Mouse (Mus musculus) regulatory T cell (primary cell): ENCODE measurements around the gene Dagla.

ENCODE experiments used
- in situ Hi-C: fragments of 300-600 bp; cut with MboI, MseI; formaldehyde crosslinking; loops from one replicate; pipeline ENCODE4 v1.15.1; 2025; ENCODE audit warnings: high pct_unique_total_duplicates

Gene Dagla

DNA sequence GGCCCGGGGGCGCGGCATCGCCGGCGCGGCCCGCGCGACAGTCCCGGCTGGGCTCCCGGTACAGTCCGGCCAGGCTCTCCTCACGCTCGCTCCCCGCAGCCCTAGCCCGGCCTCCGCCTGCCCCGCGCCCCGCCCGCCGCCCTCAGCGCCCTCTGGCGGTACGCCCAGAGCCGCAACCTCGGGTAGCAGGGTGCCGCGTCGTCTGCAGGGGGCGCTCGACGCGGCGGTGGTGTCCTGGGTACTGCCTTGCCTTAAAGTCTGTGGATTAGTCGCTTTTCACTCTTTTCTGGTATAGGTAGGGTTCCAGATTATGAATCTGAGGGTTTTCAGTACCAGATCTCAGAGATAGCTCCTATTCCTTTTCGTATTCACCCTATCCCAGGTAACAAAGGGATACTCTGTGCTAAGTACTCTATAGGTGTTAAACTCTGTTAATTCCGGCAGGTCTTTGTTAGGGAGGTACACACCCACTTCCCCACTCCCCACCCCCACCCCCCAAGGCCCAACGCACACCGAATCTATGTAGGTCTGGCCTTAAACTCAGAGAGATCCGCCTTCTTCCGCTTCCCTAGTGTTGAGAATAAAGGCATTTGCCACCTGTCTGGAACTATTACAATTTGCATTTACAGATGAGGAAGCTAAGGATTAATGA is 63.9 kb downstream of the Dagla start, which contains the start of gene Myrf:
TSS of gene Myrf (minus strand) at position 95 of the 652 bp plus-strand sequence.
- in situ Hi-C loops = no loop called here

DNA sequence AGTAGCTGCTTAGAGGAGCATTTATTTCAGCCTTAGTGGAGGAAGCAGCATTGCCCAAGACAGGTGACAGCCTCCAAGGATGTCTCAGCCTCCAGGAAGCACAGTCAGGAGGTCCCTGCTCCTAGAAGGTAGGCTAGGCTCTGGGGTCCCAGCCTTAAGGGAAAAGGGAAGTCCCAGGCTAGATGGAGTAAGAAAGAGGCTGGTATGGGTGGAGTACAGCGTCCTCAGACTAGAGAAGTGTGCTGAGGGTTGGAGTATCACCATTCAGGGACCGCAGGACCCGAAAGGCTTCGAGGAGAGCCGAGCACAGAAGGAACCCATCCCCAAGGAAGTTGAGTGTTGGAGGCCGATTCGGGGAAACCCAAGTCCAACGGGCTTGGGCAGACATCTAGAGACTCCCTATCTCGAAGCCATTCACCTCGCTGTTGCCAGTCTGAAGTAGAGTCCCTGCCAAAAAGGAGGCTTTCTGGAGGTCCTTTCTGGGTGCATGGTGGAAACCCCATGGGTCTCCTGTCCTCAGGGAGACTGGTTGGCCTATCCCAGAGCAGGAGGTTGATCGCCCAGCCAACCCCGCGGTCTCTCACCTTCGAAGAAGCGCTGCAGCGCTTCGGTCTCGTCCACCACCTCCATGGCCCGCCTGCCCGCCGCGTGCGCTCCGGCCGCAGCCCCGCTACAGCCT is 64.6 kb downstream of the Dagla start:
- in situ Hi-C loops = no loop called here

DNA sequence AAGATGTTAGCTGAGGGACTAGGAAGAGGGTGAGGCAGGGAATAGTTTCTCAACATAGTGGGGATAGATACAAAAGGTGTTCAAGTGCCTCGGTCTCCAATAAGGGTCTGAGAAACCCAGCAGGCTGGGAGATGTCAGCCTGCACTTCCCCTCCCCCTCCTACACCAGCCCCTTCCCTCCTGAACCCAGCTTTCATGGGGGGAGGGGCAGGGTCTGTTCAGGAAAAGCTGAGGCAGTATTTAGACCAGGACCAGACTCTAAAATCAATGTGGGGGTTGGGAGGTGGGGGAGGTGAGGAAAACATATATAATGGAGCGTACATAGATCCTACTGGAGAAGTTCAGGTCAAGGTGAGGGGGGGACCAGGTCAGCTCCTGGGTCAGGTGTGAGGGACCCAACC is 65.3 kb downstream of the Dagla start:
- in situ Hi-C loops = no loop called here

DNA sequence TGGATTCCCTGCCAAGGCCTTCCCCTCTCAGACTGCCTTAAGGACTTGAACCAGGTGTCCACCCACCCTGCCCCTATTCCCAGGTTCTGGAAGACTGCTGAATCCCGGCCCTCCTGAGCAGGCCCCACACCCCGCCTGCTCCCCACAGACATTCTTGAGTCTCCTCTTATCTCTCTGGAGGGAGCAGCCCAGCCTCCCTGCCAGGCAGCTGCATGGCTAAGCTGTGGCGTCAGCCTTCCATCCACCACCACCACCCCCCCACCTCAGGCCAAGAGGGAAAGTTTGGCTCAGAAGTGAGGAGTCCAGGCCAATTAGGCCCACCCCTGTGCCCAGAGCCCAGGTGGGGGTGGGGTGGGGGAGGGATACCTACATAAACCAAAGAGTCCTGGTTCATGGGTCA is 66.2 kb downstream of the Dagla start:
- in situ Hi-C loops = no loop called here

DNA sequence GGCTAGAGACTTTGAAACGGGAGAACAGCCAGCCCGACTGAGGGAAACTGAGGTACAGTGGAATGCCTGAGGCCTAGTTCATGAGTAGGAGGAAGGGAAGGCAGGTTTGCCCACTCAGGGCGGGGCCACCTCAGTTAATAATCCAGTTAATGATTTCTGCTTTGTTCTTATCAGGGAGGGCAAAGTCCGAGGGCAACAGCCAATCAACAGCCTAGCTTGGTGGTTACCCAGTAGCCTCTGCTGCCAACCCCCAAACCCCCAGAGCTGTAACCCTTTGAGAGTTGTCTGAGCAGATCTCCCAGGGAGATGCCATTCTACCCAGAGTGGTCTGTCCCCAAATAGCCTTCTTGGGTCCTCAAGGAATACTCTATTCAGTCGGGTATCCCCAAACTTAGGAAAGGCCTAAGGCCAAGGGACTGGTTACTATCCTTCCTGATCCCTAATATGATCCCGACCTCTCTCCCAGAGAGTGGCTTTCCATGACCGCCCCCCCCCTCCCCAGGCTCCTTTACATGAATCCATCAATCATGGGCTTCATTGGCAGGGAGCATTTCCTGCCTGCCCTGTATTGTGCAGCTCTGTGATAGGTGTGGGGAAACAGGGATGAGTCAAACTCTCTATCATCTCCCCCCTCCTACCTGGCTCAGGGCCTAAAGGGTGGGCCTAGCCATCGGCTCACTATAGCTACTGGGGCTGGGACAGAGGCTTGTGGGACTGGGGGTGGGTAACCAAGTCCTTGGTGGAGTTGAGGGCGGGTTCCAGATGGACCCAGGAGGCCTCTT is 68.7 kb downstream of the Dagla start:
- in situ Hi-C loops = no loop called here

DNA sequence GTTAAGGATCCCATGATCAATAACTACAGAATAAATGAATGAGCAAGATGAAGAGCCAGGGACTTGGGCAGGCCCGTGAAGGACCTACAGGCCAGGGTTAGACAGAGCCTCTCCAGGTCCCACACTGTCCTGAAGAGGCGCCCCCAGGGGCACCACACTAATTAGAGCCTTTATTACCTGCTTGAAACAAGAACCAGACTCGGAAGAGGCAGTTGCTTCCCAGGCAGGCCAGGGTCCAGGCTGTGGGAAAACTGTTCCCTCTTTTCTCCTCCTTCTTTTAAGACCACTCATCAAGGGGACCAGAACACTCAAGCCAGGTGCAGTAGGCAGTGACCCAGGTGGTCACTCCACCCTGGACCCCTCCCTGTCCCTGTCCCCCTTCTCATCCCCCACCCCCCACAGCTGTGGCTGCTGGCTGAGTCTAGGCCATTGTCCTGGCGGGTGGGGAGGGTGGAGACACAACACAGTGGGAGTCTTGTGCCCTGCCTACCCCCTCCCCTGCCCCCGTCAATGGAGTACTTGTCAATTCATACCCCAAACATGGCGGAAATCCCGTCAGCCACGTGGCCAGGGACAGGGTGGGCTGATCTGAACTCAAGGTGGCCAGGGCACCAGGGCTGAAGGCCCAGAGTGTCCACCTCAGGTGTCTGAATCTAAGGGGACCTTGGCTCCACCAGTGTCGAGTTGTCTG is 72.2 kb downstream of the Dagla start:
- in situ Hi-C loops = no loop called here

DNA sequence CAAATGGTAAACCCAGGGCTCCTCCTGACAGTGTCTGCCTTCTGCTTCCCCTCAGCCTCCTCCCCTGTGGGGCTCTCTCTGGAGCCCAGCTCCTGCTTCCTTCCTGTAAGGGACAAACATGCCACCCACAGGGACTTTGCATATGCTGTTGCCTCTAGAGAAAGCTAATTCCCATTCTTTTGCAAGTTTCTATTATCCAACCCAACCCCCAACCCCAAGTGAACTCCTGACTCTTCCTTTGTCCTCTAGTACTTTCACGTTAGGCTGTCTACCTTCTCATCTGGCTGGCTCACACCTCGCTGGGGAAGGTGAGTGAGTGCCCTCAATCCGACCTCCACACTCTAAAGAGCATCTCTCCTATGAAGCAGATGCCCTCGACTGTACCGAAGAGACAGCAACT is 72.8 kb downstream of the Dagla start:
- in situ Hi-C loops = no loop called here

DNA sequence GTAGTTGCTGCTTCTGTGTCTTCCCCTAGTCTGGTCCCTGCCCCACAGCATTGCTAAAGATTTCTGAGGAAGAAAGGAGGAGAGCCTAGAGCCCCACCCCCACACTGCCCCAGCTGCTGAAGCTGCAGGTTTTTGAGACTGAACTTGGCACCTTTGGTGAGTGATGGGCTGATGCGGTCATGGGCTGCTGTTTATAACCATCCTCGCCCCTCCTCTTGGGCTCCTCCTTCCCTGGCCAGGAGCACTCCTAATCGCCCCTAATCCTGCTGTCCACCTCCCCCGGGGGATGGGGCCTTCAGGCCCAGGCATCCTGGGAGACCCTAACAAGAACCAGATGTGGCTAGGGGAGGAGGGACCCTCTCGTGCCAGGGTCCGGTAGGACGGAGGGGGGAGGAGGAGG is 73.7 kb downstream of the Dagla start:
- in situ Hi-C loops = no loop called here

DNA sequence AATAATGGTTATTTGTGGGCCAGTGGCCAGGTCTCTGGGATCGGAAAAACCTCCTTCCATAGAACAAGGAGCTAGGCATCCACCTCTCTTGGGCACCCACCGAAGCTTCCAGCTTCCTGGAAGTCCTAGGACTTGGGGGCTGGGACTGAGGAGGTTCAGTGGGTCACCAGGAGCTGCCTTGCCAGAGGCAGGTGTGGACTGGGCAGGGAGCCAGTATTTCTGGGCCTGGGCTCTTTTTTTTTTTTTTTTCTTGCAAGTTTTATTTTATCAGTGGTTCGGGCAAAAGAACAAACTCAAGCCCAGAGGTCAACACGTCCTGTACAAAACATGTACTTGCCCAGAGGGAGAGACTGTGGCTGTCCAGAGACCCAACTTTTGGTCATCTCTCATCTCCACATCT is 78.9 kb downstream of the Dagla start:
- in situ Hi-C loops = no loop called here

DNA sequence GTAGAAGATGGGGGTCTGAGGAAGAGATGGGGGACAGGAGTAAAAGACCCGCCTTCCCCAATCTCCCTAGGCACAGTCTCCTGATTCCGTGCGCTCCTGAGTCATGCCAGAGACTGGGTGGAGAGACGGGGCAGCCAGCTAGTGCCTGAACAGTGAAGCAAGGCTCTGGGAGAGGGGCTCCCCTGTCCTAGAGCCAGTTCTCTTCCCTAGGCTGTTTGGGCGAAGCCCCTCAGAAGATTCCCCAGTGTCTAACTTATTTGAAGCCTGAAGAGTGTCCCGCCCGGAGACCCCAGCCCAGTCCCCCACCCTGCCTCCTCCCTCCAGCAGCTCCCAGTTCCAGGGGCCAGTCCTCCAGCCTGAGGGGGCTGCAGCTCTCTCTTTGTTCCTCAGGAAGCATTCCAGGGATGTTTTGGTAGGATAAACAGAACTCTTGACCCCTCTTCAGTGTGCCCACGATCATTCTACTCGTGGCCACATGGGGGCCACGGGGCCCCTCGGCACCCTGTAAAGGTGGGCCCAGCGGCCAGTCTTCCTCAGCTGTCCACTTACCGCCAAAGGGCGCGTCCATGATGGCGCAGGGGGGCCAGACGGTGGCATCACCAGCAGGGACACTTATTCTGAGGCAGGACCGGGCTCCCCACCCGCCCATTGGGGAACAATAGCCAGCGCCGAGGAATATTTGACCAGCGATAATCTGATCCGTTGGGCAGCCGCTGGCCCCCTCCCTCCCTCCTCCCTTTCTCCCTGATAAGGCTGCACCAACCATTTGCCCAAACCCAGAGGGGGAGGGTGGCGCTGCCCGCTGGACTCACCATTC is 79.8 kb downstream of the Dagla start:
- in situ Hi-C loops = no loop called here

DNA sequence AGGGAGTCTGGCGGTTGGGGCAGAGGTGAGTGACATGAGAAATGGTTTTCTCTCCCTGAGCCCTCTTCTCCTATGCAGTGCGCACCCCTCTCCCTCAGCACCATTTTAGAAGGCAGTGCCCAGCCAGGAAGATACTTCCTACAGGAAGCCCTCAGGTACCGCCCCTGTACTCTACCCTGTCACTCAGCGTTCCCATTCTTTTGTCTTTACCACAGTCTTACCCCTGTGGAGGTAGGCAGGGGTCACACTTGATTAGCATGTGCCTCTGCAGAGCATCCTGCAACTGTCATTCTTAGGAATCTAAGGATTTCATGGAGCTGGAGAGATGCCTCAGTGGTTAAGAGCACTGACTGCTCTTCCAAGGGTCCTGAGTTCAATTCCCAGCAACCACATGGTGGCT is 81.1 kb downstream of the Dagla start:
- in situ Hi-C loops = no loop called here

DNA sequence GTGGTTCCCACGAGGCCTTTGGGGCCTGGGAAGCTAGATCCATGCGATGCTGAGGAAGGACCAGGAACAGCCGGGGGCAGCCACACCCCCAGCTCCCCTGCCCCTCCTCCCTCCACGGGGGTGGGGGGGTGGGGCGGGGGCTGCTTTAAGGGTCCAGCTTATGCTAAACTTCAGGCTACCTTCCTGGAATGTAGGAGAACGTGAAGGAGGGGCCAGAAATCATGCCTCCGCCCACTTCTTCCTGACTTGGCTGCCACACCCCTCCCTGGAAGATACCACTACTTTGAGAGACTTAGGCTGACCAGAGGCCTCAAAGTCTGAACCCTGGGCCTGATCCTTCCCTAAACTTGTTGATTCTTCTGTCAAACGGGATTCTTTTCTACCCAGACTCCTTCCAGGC is 82.0 kb downstream of the Dagla start:
- in situ Hi-C loops = no loop called here

DNA sequence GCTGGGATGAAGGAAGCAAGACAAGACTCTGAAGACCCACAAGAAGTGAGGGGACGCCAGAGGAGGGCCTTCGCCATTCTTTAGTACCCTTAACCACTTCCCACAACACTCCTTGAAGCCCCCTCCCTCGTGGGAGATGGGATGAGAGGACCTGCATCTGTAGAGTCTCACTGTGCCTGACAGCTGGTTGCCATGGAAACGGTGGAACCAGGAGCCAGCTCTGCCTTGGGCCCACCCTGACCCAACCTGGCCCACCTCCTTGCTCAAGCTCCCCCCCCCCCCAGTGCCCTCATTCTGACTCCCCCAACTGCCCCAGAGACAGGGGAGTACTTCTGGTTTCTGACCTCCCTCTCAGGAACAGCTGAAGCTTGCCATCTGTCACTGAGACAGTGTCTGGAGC is 83.1 kb downstream of the Dagla start:
- in situ Hi-C loops = no loop called here

DNA sequence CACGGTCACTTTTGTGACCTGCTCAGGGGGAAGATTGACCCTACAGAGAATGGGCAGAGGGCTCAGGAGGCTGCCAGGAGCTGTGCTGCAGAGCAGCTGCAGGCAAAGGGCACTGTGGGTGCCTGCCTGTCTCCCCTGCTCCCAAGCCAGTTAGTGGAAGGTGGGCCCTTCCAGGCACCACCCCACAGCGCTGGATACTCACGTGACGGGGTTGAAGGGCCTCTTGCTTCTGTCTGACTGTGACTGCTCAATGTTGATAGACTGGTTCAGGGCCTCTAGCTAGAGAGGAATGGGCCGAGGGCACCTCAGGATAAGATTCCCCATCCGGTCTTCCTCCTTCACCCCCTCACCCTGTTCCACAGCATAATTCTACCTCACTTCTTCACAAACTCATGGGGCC is 85.1 kb downstream of the Dagla start:
- in situ Hi-C loops = no loop called here

DNA sequence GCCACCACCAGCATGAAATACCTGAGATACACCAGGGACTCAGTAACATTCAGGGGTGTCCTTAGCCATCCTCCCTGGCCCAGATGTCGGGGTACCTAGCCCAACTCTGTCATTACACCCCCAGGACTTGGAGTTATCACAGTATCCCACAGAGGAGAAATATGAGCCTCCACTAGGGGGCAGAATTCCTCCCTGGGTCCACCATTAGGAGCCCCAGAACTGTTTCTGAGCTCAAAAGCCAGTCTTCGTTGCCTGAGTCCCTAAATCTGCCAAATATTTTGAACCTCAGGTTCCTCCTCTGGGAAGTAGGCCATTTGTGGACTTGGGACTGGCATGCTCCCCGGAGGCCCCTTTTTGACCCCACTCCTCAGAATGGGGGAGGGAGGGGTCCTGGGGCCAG is 85.6 kb downstream of the Dagla start:
- in situ Hi-C loops = no loop called here

DNA sequence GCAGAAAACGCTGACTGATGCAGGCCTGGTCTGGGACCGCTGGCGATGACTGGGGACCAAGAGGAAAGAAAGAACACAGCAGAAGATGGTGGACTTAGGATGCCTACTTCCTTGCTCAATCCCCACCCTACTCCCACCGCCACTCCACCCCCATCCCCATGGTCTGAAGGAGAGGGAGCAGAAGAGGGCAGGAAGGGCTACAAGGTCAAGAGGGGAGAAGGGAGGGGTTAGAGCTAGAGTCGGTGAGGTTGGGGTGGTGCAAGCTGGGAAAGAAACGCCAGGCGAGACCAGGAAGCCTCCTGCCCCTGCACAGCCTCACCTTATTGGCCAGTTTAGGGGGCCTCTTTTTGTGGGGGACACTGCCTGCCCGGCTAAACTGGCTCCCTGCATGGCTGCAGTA is 88.6 kb downstream of the Dagla start:
- in situ Hi-C loops = no loop called here

DNA sequence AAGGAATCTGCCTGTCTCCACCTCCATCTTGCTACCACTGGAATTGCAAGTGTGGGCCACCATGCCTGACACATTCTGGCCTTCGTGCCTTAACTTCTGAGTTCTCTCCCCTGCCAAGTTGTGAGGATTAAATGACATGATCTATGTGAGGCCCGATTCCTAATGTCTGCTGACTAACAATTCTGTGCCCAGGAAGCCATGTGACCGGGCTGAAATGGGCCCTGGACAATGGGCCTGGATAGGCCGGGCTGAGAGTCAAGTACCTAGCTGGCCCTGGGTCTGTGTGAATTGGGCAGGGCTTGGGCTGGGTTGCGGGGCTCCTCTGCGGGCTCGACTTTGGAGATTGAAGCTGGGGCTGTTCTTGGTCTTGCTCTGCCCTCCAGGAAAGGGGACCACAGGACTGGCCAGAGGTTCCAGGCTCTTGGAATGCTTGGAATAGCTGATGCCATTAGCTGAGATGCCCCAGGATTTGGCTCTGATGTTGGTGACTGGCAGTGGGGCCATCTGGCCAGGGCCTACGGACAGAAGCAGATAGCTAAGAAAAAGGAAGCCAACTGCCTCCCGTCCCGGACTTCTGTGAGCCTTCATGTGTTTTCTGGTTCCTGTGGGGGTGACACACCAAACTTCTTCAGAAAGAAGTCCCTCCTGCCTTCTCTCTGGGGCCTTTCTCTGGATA is 90.7 kb downstream of the Dagla start:
- in situ Hi-C loops = no loop called here

DNA sequence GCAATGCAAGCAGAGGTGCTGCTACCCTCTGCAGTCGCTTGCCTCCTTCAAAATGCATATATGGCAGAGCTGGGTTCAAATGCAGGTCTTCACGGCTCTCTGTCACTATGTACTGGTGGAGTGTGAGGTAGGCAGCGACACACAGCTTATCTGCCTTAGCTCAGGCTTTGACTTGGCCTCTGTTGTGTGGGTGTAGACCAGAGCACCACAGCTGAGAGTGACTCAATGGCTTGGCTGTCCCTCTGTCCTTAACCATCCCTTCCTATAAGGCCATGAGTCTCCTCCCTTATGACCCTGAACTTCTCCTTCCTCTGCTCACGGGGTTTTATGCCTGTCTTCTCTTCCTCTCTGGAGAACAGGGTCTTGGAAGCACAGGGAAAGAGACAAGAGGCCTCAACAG is 93.8 kb downstream of the Dagla start:
- in situ Hi-C loops = no loop called here

DNA sequence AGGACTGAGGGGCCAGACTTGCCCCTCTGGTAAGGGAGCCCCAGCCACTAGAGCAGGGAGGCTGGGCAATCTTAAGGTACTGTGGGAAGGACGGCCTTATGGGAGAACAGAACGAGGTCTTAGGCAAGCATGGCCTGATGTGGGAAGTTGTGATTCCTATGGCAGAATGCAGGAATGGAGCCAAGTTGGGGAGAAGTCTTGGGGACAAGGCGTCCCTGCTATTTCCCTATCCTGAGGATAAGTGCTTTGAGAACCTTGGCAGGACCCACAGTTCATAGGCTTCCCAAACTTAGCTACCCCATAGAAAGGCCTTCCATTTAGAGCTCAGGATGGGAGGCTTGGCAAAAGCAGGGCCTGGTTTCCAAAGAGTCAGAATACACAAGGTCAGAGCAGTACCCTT is 95.8 kb downstream of the Dagla start:
- in situ Hi-C loops = loop anchor here (5.0 kb wide), 1 partner anchor 107 kb away; the partner anchor contains the start of gene Fads2

DNA sequence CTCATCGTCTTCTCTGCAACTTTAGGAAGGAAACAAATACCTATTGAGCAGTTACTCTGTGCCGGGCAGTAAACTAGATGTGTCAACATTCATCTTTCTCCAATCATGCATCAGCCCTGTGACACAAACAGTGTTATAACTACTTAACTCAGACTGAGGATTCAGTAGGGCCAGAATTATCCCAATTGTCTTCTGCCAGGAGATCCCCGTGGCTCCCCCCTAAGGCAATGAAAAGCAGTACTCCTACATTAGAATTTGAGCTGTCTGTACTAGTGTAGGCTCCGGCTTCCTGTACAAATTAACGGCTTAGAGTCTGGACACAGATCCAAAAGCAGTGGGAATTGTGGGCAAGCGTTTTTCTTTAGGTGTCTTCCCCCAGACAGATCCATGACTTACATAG is 99.6 kb downstream of the Dagla start:
- in situ Hi-C loops = loop anchor here (5.0 kb wide), 1 partner anchor 103 kb away; the partner anchor contains the start of gene Fads2

DNA sequence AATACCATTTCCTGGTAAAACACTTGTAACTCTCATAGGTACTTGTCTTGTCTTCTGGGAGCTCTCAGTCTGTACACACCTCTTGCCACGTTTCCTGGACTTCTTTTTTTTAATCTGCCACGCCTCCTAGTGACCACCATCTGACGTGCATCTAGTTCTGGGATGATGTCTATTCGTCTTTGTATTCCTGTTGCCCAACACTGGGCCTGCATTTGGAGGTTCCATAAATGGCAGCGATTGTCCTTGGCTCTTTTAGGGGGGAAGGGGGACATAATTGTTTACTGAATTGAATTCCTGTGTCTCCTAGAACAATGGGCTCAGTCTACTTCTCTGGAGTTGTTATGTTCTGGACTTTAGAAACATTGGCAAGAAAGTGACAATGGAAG is 100.1 kb downstream of the Dagla start:
- in situ Hi-C loops = loop anchor here (5.0 kb wide), 1 partner anchor 102 kb away; the partner anchor contains the start of gene Fads2
